Mouse (Mus musculus) heart, adult 9 months (tissue): Measurements from ENCODE around the gene Baz2a.
"Not testable (repeated sequence)": the region's sequence is repeated elsewhere in the genome, so short reads cannot be mapped to it uniquely, and the experiment has no call there.

ENCODE experiments used
- DNase-seq, 2 experiments: peaks; one replicate each; pipeline ENCODE4 v3.0.0; 2022; ENCODE audit warnings: low spot score in 2 of 2

Baz2a gene

GRCm38 (mm10) chr10:128091564-128092505 is at the start of gene Baz2a:
TSS of gene Baz2a (plus strand) at chr10:128091577.
- peak; percentile 74 to 76 for DNase-seq

- DNase-seq, result no peak
Observed at GRCm38 (mm10) chr10:128041636-128042035, 49.7 kb upstream of the Baz2a start.

- no peak for DNase-seq
Observed at GRCm38 (mm10) chr10:128042466-128042865, 48.9 kb upstream of the Baz2a start.

GRCm38 (mm10) chr10:128043041-128043835 is 48.1 kb upstream of the Baz2a start:
- DNase-seq, result no peak

- DNase-seq, result no peak
Observed at GRCm38 (mm10) chr10:128048157-128048556, 43.2 kb upstream of the Baz2a start.

GRCm38 (mm10) chr10:128049741-128050140 is 41.6 kb upstream of the Baz2a start:
- no peak for DNase-seq

- no peak for DNase-seq
Observed at GRCm38 (mm10) chr10:128050355-128050754, 41.0 kb upstream of the Baz2a start.

GRCm38 (mm10) chr10:128051589-128051988 is 39.8 kb upstream of the Baz2a start:
- DNase-seq, result no peak

- DNase-seq, result not testable (repeated sequence)
Observed at GRCm38 (mm10) chr10:128052136-128052535, 39.2 kb upstream of the Baz2a start.

GRCm38 (mm10) chr10:128053001-128053400 is 38.4 kb upstream of the Baz2a start:
- DNase-seq, result no peak

- no peak for DNase-seq
Observed at GRCm38 (mm10) chr10:128058184-128058583, 33.2 kb upstream of the Baz2a start.

GRCm38 (mm10) chr10:128058601-128059151 is 32.7 kb upstream of the Baz2a start, which contains the start of gene Ptges3:
TSS of gene Ptges3 (plus strand) at chr10:128058954.
- peak; percentile 94 to 97 for DNase-seq

- peak; percentile 48 to 59 for DNase-seq
Observed at GRCm38 (mm10) chr10:128059207-128059981, 32.0 kb upstream of the Baz2a start.

- DNase-seq, result no peak
Observed at GRCm38 (mm10) chr10:128061109-128061508, 30.3 kb upstream of the Baz2a start.

- no peak for DNase-seq
Observed at GRCm38 (mm10) chr10:128062221-128062989, 29.0 kb upstream of the Baz2a start.

- DNase-seq, result no peak
Observed at GRCm38 (mm10) chr10:128066072-128066471, 25.3 kb upstream of the Baz2a start.

- DNase-seq, result peak in 1 of 2 experiments; percentile 36
Observed at GRCm38 (mm10) chr10:128069201-128069600, 22.2 kb upstream of the Baz2a start.

GRCm38 (mm10) chr10:128070432-128070831 is 20.9 kb upstream of the Baz2a start:
- not testable (repeated sequence) for DNase-seq

- DNase-seq, result not testable (repeated sequence)
Observed at GRCm38 (mm10) chr10:128078269-128078668, 13.1 kb upstream of the Baz2a start.

GRCm38 (mm10) chr10:128080496-128080895 is 10.9 kb upstream of the Baz2a start:
- no peak for DNase-seq
